Comparison of ENCODE assay signal across 8 mouse cellular contexts in the genomic region with DNA sequence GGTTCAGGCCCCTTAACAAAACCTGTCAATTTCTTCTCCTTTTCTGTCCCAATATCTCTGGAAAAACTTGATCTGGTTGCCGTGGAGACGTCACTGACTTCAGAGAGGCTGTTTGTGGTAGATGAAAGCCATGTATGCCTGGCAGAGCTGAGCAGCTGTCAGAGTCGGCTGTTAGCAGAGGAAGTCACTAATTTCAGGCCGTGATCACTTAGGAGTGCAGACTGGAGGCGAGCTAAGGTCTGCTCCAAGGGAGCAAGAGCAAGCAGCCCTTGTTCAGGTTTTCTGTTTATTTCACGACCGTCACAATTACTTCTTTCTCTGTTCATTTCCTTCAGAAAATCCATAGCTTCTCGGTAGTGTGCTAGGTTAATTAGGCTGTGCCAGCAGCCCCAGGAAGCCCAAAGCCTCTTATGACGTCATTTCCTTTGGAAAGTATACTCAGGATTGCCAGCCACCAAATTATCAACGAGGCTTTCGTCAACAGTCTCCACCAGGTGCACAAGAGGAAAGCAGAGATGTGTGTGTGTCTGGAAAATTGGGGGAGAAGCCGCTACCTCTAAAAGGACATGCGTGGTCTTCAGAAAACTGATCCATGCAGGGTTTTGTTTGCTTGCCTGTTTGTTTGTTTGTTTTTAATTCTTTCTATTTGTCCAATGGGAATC.
DNase-seq lines count a peak whose midpoint lies in the region; ATAC-seq and TF ChIP-seq lines count a peak whose summit lies in the region.

No protein-coding gene starts in this region.

- peaks cover 20% of the 10 kb centered on the region for H3K4me1 ChIP-seq in lung, embryonic 15.5 days
- peaks cover 15% of the 10 kb centered on the region for H3K4me1 ChIP-seq in embryonic facial prominence, embryonic 15.5 days
- no peaks in the 10 kb centered on the region for H3K4me1 ChIP-seq in lung, postnatal 0 days (ENCODE audit: insufficient read depth, low read depth, low read length)

- peak overlapping the region; percentile 32; the same call in 1 of the 2 replicates for H3K27ac ChIP-seq in lung, embryonic 15.5 days
- peak overlapping the region; percentile 49 for H3K27ac ChIP-seq in embryonic facial prominence, embryonic 15.5 days (replicated peaks)
- H3K27ac ChIP-seq in lung, postnatal 0 days (ENCODE audit: low read length), result no peak overlapping the region

- TF ChIP-seq CTCF in lung, postnatal 0 days (IDR thresholded peaks at IDR 0.05), result no peak

- no peaks in the 10 kb centered on the region for H3K36me3 ChIP-seq in lung, embryonic 15.5 days
- no peaks in the 10 kb centered on the region for H3K36me3 ChIP-seq in embryonic facial prominence, embryonic 15.5 days
- H3K36me3 ChIP-seq in lung, postnatal 0 days (ENCODE audit: insufficient read depth, low read length), result no peaks in the 10 kb centered on the region

- H3K9me3 ChIP-seq in lung, embryonic 15.5 days, result no peaks in the 10 kb centered on the region
- H3K9me3 ChIP-seq in embryonic facial prominence, embryonic 15.5 days (replicated peaks), result no peaks in the 10 kb centered on the region
- no peaks in the 10 kb centered on the region for H3K9me3 ChIP-seq in lung, postnatal 0 days (ENCODE audit: low read length)

- H3K4me3 ChIP-seq in lung, embryonic 15.5 days, result no peak overlapping the region
- H3K4me3 ChIP-seq in embryonic facial prominence, embryonic 15.5 days (replicated peaks), result no peak overlapping the region
- H3K4me3 ChIP-seq in lung, postnatal 0 days (ENCODE audit: low read depth, low read length), result no peak overlapping the region

- H3K4me2 ChIP-seq in lung, embryonic 15.5 days, result peak overlapping the region; percentile 10; the same call in 1 of the 2 replicates
- H3K4me2 ChIP-seq in embryonic facial prominence, embryonic 15.5 days (replicated peaks), result 0 out of 2 replicates have a peak overlapping the region, but pooled peaks have one; percentile 8
- 0 out of 2 replicates have a peak overlapping the region, but pooled peaks have one; percentile 19 for H3K4me2 ChIP-seq in lung, postnatal 0 days (replicated peaks; ENCODE audit: low read depth, low read length)

- WGBS in lung, embryonic 15.5 days, result 21% methylated on average over 13 of the region's 13 CpGs
- WGBS in embryonic facial prominence, embryonic 15.5 days, result 21% methylated on average over 13 of the region's 13 CpGs
- WGBS in lung, postnatal 0 days, result 22% methylated on average over 13 of the region's 13 CpGs

- peak; percentile 39; the same call in 1 of the 2 replicates for ATAC-seq in lung, embryonic 15.5 days (ENCODE audit: borderline replicate concordance, extremely low read depth, low FRiP score, low TSS enrichment)
- no peak; the same call in 1 of the 2 replicates for ATAC-seq in embryonic facial prominence, embryonic 15.5 days (ENCODE audit: insufficient number of reproducible peaks, low FRiP score, low TSS enrichment, low read depth)
- peak; percentile 61 for ATAC-seq in lung, postnatal 0 days

- no peak for DNase-seq in lung, adult 18-20 months
- peak; percentile 77 for DNase-seq in induced T-regulatory cell, adult 2 months (ENCODE audit: low read depth)
- peak; percentile 54 for DNase-seq in lung, postnatal 0 days (ENCODE audit: low spot score)
- DNase-seq in retina, postnatal 1 day, result peak; percentile 58
- DNase-seq in kidney, postnatal 14 days, result no peak
- DNase-seq in adrenal gland, postnatal 10 days, result no peak

- H3K27me3 ChIP-seq in lung, embryonic 15.5 days, result no peaks in the 10 kb centered on the region
- no peaks in the 10 kb centered on the region for H3K27me3 ChIP-seq in embryonic facial prominence, embryonic 15.5 days
- no peaks in the 10 kb centered on the region for H3K27me3 ChIP-seq in lung, postnatal 0 days (replicated peaks; ENCODE audit: insufficient read depth, low read length)

- no peak for TF ChIP-seq EP300 in lung, postnatal 0 days (IDR thresholded peaks at IDR 0.05)

- no peak overlapping the region; the same call in 1 of the 2 replicates for H3K9ac ChIP-seq in lung, embryonic 15.5 days
- H3K9ac ChIP-seq in embryonic facial prominence, embryonic 15.5 days, result no peak overlapping the region
- no peak overlapping the region for H3K9ac ChIP-seq in lung, postnatal 0 days (replicated peaks; ENCODE audit: low read depth)

Comparison
In these comparisons a context has a peak if more than half of its experiments do, and no peak if none do; other contexts are left out.
1. DNase-seq: peak in induced T-regulatory cell, adult 2 months (single experiment), lung, postnatal 0 days (single experiment) and retina, postnatal 1 day (single experiment); none in lung, adult 18-20 months (0 of 2), kidney, postnatal 14 days (single experiment) and adrenal gland, postnatal 10 days (single experiment).
2. Peak in every context shown above with its lines, with median percentiles within 50 percentile points of each other: H3K4me2 ChIP-seq.